Mouse (Mus musculus) kidney, embryonic 16.5 days (tissue): Measurements from ENCODE around the gene Ak7. TPM values are rescaled to one million over a fixed set of nuclear protein-coding genes. Genes with fewer than 3 reads are reported as not detected.

Experiments used
- ATAC-seq: fragments of 200-750 bp; cut with Nextera tagmentation; 2 replicates; pipeline ENCODE4 v1.8.0; 2017; ENCODE audit warnings: moderate TSS enrichment; ENCODE audit not compliant: low FRiP score, low TSS enrichment
- H3K27ac ChIP-seq: fragments of 300-500 bp; sonication (generic); 2 replicates; pipeline ENCODE4 v1.5.1; 2014; ENCODE audit warnings: low read length
- H3K27me3 ChIP-seq: fragments of 300-500 bp; sonication (generic); 2 replicates; pipeline ENCODE4 v1.6.1; 2014; ENCODE audit warnings: low read length, control low read depth, mixed read lengths; ENCODE audit not compliant: insufficient read depth
- H3K36me3 ChIP-seq: fragments of 300-500 bp; sonication (generic); 2 replicates; pipeline ENCODE4 v1.6.1; 2014; ENCODE audit warnings: low read length, control low read depth, mixed read lengths; ENCODE audit not compliant: insufficient read depth
- H3K4me1 ChIP-seq: fragments of 300-500 bp; sonication (generic); 2 replicates; pipeline ENCODE4 v1.6.1; 2014; ENCODE audit warnings: low read length, control low read depth, mixed read lengths; ENCODE audit not compliant: insufficient read depth
- H3K4me2 ChIP-seq: fragments of 300-500 bp; sonication (generic); replicated peaks from 2 replicates; pipeline ENCODE4 v1.6.1; 2014; ENCODE audit warnings: low read depth, low read length
- H3K4me3 ChIP-seq: fragments of 300-500 bp; sonication (generic); 2 replicates; pipeline ENCODE4 v1.5.1; 2014; ENCODE audit warnings: mild to moderate bottlenecking, low read length
- H3K9ac ChIP-seq: fragments of 300-500 bp; sonication (generic); replicated peaks from 2 replicates; pipeline ENCODE4 v1.6.1; 2014; ENCODE audit warnings: low read length
- H3K9me3 ChIP-seq: fragments of 300-500 bp; sonication (generic); 2 replicates; pipeline ENCODE4 v1.6.1; 2016; ENCODE audit warnings: low read length, control low read depth
- WGBS: fragments of 180-500 bp; shearing (Covaris S2); extraction: QIAGEN DNeasy Blood & Tissue Kit; methylation state at CpG from one replicate; pipeline ENCODE4 v1.1.7; 2014; 5-methylcytosine and 5-hydroxymethylcytosine counted together
- polyA plus RNA-seq: library from polyadenylated mRNA; unstranded; fragments of >200 nt; fragmentation: Nextera tagmentation; extraction: Ambion mirVana; gene quantifications from 2 replicates; pipeline ENCODE4 v1.2.1, GENCODE M21; 2015

The Ak7 gene
- polyA plus RNA-seq, 1 experiment from 2014 or later: 1.4 TPM

DNA sequence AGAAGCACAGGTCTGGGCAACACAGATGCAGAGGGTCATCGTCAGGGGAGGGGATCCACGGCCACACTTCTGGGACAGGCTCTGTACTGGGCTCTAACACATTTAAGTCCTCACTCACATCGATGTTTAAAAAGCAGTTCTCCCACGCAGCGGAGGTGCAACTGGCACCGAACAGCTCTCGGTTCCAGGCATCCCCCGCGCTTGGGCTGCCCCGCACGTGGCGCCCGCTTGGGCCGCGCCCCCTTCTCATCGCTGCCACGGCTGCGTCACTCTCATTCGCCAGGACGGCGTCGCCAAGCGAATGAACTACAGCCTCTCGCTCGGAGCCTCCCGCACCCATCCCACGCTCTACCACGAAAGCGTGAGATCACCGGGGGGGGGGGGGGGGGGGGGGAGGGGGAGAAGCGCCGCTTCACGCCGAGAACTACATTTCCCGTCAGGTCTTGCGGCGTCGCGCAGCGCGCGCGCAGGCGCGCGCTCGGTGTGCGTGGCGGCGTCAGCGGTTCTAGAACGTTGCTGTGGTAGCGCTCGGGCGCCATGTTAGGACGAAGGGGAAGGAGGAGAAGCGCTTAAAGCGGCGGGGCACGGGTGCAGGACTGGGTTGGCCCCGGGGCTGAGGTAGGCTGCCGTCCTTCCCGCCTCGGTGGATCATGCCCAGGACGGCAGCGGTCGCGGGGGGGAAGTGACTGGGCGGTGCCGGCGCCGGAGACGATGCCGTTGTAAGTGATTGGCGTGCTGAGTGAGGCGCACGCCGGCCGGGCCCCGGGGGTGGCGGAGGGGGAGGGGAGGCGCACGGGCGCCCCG is 78.6 kb downstream of the Ak7 start, which contains the start of gene Papola:
Gene Papola, plus strand, starts transcription at position 499 of the 804 bp plus-strand sequence.
- WGBS: under 1% methylated on average over 72 of the region's 85 CpGs
- H3K36me3 ChIP-seq: 0 out of 2 replicates have a peak, but pooled peaks cover 2% of the 10 kb centered on the region
- no peaks in the 10 kb centered on the region for H3K27me3 ChIP-seq
- peak within 1 kb of the TSS; percentile 86 for H3K4me2 ChIP-seq
- H3K9me3 ChIP-seq: no peaks in the 10 kb centered on the region
- H3K27ac ChIP-seq: peak within 1 kb of the TSS; percentile 98
- peaks cover 18% of the 10 kb centered on the region for H3K4me1 ChIP-seq
- peak within 1 kb of the TSS; percentile 84 for H3K4me3 ChIP-seq
- peak within 1 kb of the TSS; percentile 95 for H3K9ac ChIP-seq
- peak; percentile 95 for ATAC-seq

GRCm38 (mm10) chr12:105785000-105785774 is 79.4 kb downstream of the Ak7 start:
- H3K9me3 ChIP-seq: no peaks in the 10 kb centered on the region
- H3K4me1 ChIP-seq: peaks cover 18% of the 10 kb centered on the region
- peak overlapping the region; percentile 84 for H3K4me3 ChIP-seq
- peak overlapping the region; percentile 95 for H3K9ac ChIP-seq
- peak overlapping the region; percentile 98 for H3K27ac ChIP-seq
- 0 out of 2 replicates have a peak, but pooled peaks cover 2% of the 10 kb centered on the region for H3K36me3 ChIP-seq
- under 1% methylated on average over 46 of the region's 53 CpGs for WGBS
- ATAC-seq: peak; percentile 84
- no peaks in the 10 kb centered on the region for H3K27me3 ChIP-seq
- peak overlapping the region; percentile 86 for H3K4me2 ChIP-seq

DNA sequence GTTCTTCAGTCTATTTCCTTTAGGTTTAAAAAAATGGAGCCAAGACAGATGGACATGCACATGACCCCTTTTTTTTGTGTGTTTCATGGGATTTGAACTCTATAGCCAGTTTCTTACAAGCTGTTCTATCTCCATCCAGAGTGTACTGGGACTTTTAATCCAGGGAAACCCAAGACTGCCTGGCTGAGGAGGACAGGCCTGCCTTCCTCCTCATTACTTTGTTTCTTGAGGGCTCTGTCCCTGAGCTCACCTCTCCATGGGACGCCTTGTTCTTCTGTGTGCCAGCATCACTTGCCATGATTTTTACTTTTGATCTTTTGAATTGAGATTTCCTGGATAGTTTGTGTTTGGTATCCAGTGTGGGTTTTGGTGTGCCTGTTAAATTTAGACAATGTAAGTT is 80.3 kb downstream of the Ak7 start:
- WGBS: 82% methylated on average over 1 of the region's 1 CpGs

GRCm38 (mm10) chr12:105787626-105788025 is 81.8 kb downstream of the Ak7 start:
- Histone ChIP-seq H3K4me2 (no peak overlapping the region), H3K27me3 (no peaks in the 10 kb centered on the region), H3K4me3 (no peak overlapping the region), H3K27ac (no peak overlapping the region), H3K36me3 (0 out of 2 replicates have a peak, but pooled peaks cover 2% of the 10 kb centered on the region), H3K4me1 (peaks cover 18% of the 10 kb centered on the region), H3K9me3 (no peaks in the 10 kb centered on the region), H3K9ac (no peak overlapping the region)
- 94% methylated on average over 2 of the region's 2 CpGs for WGBS
- ATAC-seq: no peak

More for the DNA sequence above, 80.3 kb downstream of the Ak7 start:
- no peak for ATAC-seq
- peak overlapping the region; percentile 86 for H3K4me2 ChIP-seq
- H3K9ac ChIP-seq: peak overlapping the region; percentile 95
- H3K4me3 ChIP-seq: peak overlapping the region; percentile 84
- peaks cover 18% of the 10 kb centered on the region for H3K4me1 ChIP-seq
- H3K27me3 ChIP-seq: no peaks in the 10 kb centered on the region
- no peak overlapping the region for H3K27ac ChIP-seq
- H3K9me3 ChIP-seq: no peaks in the 10 kb centered on the region
- H3K36me3 ChIP-seq: 0 out of 2 replicates have a peak, but pooled peaks cover 2% of the 10 kb centered on the region

DNA sequence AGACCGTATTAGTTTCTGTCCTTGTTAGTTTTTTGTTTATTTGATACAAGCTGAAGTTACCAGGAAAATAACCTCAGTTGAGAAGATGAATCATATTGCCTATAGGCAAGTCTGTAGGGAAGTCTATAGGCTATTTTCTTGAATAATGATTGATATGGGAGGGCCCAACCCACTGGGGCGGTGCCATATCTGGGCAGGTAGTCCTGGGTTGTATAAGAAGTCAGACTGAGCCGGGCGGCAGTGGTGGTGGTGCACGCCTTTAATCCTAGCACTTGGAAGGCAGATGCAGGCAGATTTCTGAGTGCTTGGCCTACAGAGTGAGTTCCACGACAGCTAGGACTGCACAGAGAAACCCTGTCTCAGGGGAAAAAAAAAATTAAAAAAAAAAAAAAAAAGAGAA is 84.1 kb downstream of the Ak7 start:
- WGBS: 89% methylated on average over 6 of the region's 6 CpGs
- no peak overlapping the region for H3K4me2 ChIP-seq
- ATAC-seq: no peak

GRCm38 (mm10) chr12:105794896-105795295 is 89.1 kb downstream of the Ak7 start:
- H3K9me3 ChIP-seq: no peaks in the 10 kb centered on the region
- 90% methylated on average over 2 of the region's 2 CpGs for WGBS
- H3K36me3 ChIP-seq: peaks cover 9% of the 10 kb centered on the region; the same call in 1 of the 2 replicates
- no peak overlapping the region for H3K27ac ChIP-seq
- no peak for ATAC-seq
- no peaks in the 10 kb centered on the region for H3K4me1 ChIP-seq
- H3K27me3 ChIP-seq: no peaks in the 10 kb centered on the region
- no peak overlapping the region for H3K9ac ChIP-seq
- H3K4me3 ChIP-seq: no peak overlapping the region
- H3K4me2 ChIP-seq: no peak overlapping the region

More for the DNA sequence above, 84.1 kb downstream of the Ak7 start:
- Histone ChIP-seq H3K9me3 (no peaks in the 10 kb centered on the region), H3K27ac (no peak overlapping the region), H3K27me3 (no peaks in the 10 kb centered on the region), H3K9ac (no peak overlapping the region), H3K4me1 (peaks cover 15% of the 10 kb centered on the region), H3K36me3 (peaks cover 6% of the 10 kb centered on the region; the same call in 1 of the 2 replicates), H3K4me3 (no peak overlapping the region)

- H3K9ac ChIP-seq: no peak overlapping the region
- H3K4me1 ChIP-seq: no peaks in the 10 kb centered on the region
- H3K4me3 ChIP-seq: no peak overlapping the region
- no peak overlapping the region for H3K4me2 ChIP-seq
- ATAC-seq: no peak
- H3K9me3 ChIP-seq: no peaks in the 10 kb centered on the region
- H3K27ac ChIP-seq: no peak overlapping the region
- peaks cover 24% of the 10 kb centered on the region for H3K36me3 ChIP-seq
- H3K27me3 ChIP-seq: no peaks in the 10 kb centered on the region
Measured at GRCm38 (mm10) chr12:105798001-105798400, 92.2 kb downstream of the Ak7 start.

GRCm38 (mm10) chr12:105805790-105806189 is 100.0 kb downstream of the Ak7 start:
- Histone ChIP-seq H3K4me3 (no peak overlapping the region), H3K27me3 (no peaks in the 10 kb centered on the region), H3K9me3 (no peaks in the 10 kb centered on the region), H3K4me1 (no peaks in the 10 kb centered on the region), H3K36me3 (peaks cover 50% of the 10 kb centered on the region), H3K9ac (no peak overlapping the region), H3K27ac (no peak overlapping the region), H3K4me2 (no peak overlapping the region)
- no peak for ATAC-seq
- WGBS: 93% methylated on average over 3 of the region's 3 CpGs

- H3K27me3 ChIP-seq: no peaks in the 10 kb centered on the region
- WGBS: 91% methylated on average over 3 of the region's 3 CpGs
- H3K9me3 ChIP-seq: no peaks in the 10 kb centered on the region
- H3K4me1 ChIP-seq: no peaks in the 10 kb centered on the region
- H3K9ac ChIP-seq: no peak overlapping the region
- no peak for ATAC-seq
- peaks cover 51% of the 10 kb centered on the region for H3K36me3 ChIP-seq
- no peak overlapping the region for H3K4me2 ChIP-seq
- no peak overlapping the region for H3K27ac ChIP-seq
- H3K4me3 ChIP-seq: no peak overlapping the region
Measured at GRCm38 (mm10) chr12:105806205-105806604, 100.4 kb downstream of the Ak7 start.
